8 mouse cellular contexts compared by ENCODE assay signal in genomic region chr6:145867111-145867510, GRCm38 (mm10). TPM values are rescaled to one million over a fixed set of nuclear protein-coding genes. Genes with fewer than 3 reads are reported as not detected.
A peak's percentile ranks its signal among the peaks of the same experiment; 100 is the strongest.
DNase-seq lines count a peak whose midpoint lies in the region; ATAC-seq and TF ChIP-seq lines count a peak whose summit lies in the region.
"Had no signal": no experiment of that assay in that cellular context is flagged by ENCODE, and none has a peak within 500 bp of the region (broad histone marks: within the 10 kb centered on the region; RNA-seq: fewer than 3 reads in every experiment).

No protein-coding gene starts in this region.

- H3K4me3 ChIP-seq in kidney, embryonic 16.5 days (ENCODE audit: low read length): peak overlapping the region; percentile 64; the same call in 1 of the 2 replicates
- peak overlapping the region; percentile 72; the same call in 1 of the 2 replicates for H3K4me3 ChIP-seq in forebrain, embryonic 15.5 days
- peak overlapping the region; percentile 61 for H3K4me3 ChIP-seq in hindbrain, embryonic 15.5 days
- no peak overlapping the region; the same call in 1 of the 2 replicates for H3K4me3 ChIP-seq in midbrain, postnatal 0 days (ENCODE audit: low read depth, low read length)

- peaks cover 41% of the 10 kb centered on the region for H3K27me3 ChIP-seq in kidney, embryonic 16.5 days (ENCODE audit: insufficient read depth, low read length)
- H3K27me3 ChIP-seq in forebrain, embryonic 15.5 days: peaks cover 26% of the 10 kb centered on the region
- peaks cover 5% of the 10 kb centered on the region; the same call in 1 of the 2 replicates for H3K27me3 ChIP-seq in hindbrain, embryonic 15.5 days
- no peaks in the 10 kb centered on the region; the same call in 1 of the 2 replicates for H3K27me3 ChIP-seq in midbrain, postnatal 0 days (ENCODE audit: insufficient read depth, low read length)

- no peaks in the 10 kb centered on the region for H3K36me3 ChIP-seq in kidney, embryonic 16.5 days (ENCODE audit: insufficient read depth, low read length)
- no peaks in the 10 kb centered on the region for H3K36me3 ChIP-seq in forebrain, embryonic 15.5 days
- H3K36me3 ChIP-seq in hindbrain, embryonic 15.5 days: no peaks in the 10 kb centered on the region
- no peaks in the 10 kb centered on the region for H3K36me3 ChIP-seq in midbrain, postnatal 0 days (ENCODE audit: insufficient read depth, low read length)

- 51% methylated on average over 3 of the region's 3 CpGs for WGBS in kidney, embryonic 16.5 days
- WGBS in forebrain, embryonic 15.5 days: 65% methylated on average over 3 of the region's 3 CpGs
- 72% methylated on average over 3 of the region's 3 CpGs for WGBS in hindbrain, embryonic 15.5 days
- 61% methylated on average over 3 of the region's 3 CpGs for WGBS in midbrain, postnatal 0 days

- no peak for TF ChIP-seq CTCF in midbrain, postnatal 0 days (IDR thresholded peaks at IDR 0.05)

- peak overlapping the region; percentile 100 for H3K4me2 ChIP-seq in kidney, embryonic 16.5 days (replicated peaks; ENCODE audit: low read depth, low read length)
- peak overlapping the region; percentile 99 for H3K4me2 ChIP-seq in forebrain, embryonic 15.5 days (replicated peaks)
- H3K4me2 ChIP-seq in hindbrain, embryonic 15.5 days: peak overlapping the region; percentile 95
- H3K4me2 ChIP-seq in midbrain, postnatal 0 days (ENCODE audit: low read depth, low read length, poor library complexity, severe bottlenecking): peak overlapping the region; percentile 87; the same call in 1 of the 2 replicates

- H3K4me1 ChIP-seq in kidney, embryonic 16.5 days (ENCODE audit: insufficient read depth, low read length): peaks cover 36% of the 10 kb centered on the region
- peaks cover 44% of the 10 kb centered on the region for H3K4me1 ChIP-seq in forebrain, embryonic 15.5 days
- peaks cover 33% of the 10 kb centered on the region for H3K4me1 ChIP-seq in hindbrain, embryonic 15.5 days (replicated peaks)
- no peaks in the 10 kb centered on the region for H3K4me1 ChIP-seq in midbrain, postnatal 0 days (ENCODE audit: insufficient read depth, low read length)

- no peak for DNase-seq in kidney, adult 11 months
- DNase-seq in midbrain, postnatal 0 days (ENCODE audit: low spot score): no peak
- DNase-seq in right cerebral cortex, adult 2 months (ENCODE audit: low spot score in 2 of 2): no peak
- no peak for DNase-seq in adipocyte (ENCODE audit: low spot score)

- no peak for ATAC-seq in kidney, embryonic 16.5 days (ENCODE audit: low FRiP score, low TSS enrichment)
- no peak for ATAC-seq in forebrain, embryonic 15.5 days (replicated peaks)
- ATAC-seq in hindbrain, embryonic 15.5 days (ENCODE audit: low FRiP score, low read depth): no peak
- ATAC-seq in midbrain, postnatal 0 days (ENCODE audit: low FRiP score): no peak

- H3K9ac ChIP-seq in kidney, embryonic 16.5 days (replicated peaks; ENCODE audit: low read length): no peak overlapping the region
- H3K9ac ChIP-seq in forebrain, embryonic 15.5 days (replicated peaks): no peak overlapping the region
- no peak overlapping the region for H3K9ac ChIP-seq in hindbrain, embryonic 15.5 days
- no peak overlapping the region for H3K9ac ChIP-seq in midbrain, postnatal 0 days (replicated peaks; ENCODE audit: low read length, poor library complexity, severe bottlenecking)
- H3K9ac ChIP-seq: liver, embryonic 14.5 days had no signal

- no peak overlapping the region for H3K27ac ChIP-seq in kidney, embryonic 16.5 days (ENCODE audit: low read length)
- no peak overlapping the region for H3K27ac ChIP-seq in forebrain, embryonic 15.5 days (replicated peaks)
- H3K27ac ChIP-seq in hindbrain, embryonic 15.5 days (replicated peaks): no peak overlapping the region
- H3K27ac ChIP-seq in midbrain, postnatal 0 days (ENCODE audit: low read depth, low read length): no peak overlapping the region
- H3K27ac ChIP-seq: liver, embryonic 14.5 days had no signal

- no peaks in the 10 kb centered on the region for H3K9me3 ChIP-seq in kidney, embryonic 16.5 days (ENCODE audit: low read length)
- H3K9me3 ChIP-seq in forebrain, embryonic 15.5 days: no peaks in the 10 kb centered on the region
- H3K9me3 ChIP-seq in hindbrain, embryonic 15.5 days: no peaks in the 10 kb centered on the region
- H3K9me3 ChIP-seq in midbrain, postnatal 0 days (ENCODE audit: low read length): no peaks in the 10 kb centered on the region

RNA-seq across cellular contexts. Expression of gene Bhlhe41, which starts 1.8 kb away (rescaled TPM):
- polyA plus RNA-seq in kidney, embryonic 16.5 days (2015; fragmentation: Nextera tagmentation; extraction: Ambion mirVana): 0.94 and 1.1 TPM in 2 replicates
- 2.5 and 2.9 TPM in 2 replicates for polyA plus RNA-seq in forebrain, embryonic 15.5 days (2015; fragmentation: Nextera tagmentation; extraction: Ambion mirVana)
- 6.6 and 6.8 TPM in 2 replicates for polyA plus RNA-seq in hindbrain, embryonic 15.5 days (2015; fragmentation: Nextera tagmentation; extraction: Ambion mirVana)
- 6.3 and 6.4 TPM in 2 replicates for total RNA-seq in midbrain, postnatal 0 days (2014; rRNA removed)
- 7.3 and 8.3 TPM in 2 replicates for polyA plus RNA-seq in midbrain, postnatal 0 days (2015; fragmentation: Nextera tagmentation; extraction: Ambion mirVana)
